In genomic region chr2:153115679-153116081, GRCm38 (mm10) we compare ENCODE assay signal across 24 mouse cellular contexts. TPM values are rescaled to one million over a fixed set of nuclear protein-coding genes. Genes with fewer than 3 reads are reported as not detected.
DNase-seq lines count a peak whose midpoint lies in the region; ATAC-seq and TF ChIP-seq lines count a peak whose summit lies in the region.
"Had no signal": no experiment of that assay in that cellular context is flagged by ENCODE, and none has a peak within 500 bp of the region (broad histone marks: within the 10 kb centered on the region; RNA-seq: fewer than 3 reads in every experiment).

No protein-coding gene starts in this region.

- intact Hi-C loops in left cerebral cortex, postnatal 4 days (cut with DNase I), result no loop called here

- H3K36me3 ChIP-seq in liver, postnatal 0 days (replicated peaks; ENCODE audit: insufficient read depth, low read length), result no peaks in the 10 kb centered on the region
- no peaks in the 10 kb centered on the region for H3K36me3 ChIP-seq in liver, embryonic 12.5 days
- H3K36me3 ChIP-seq in kidney, embryonic 14.5 days (ENCODE audit: control insufficient read depth, insufficient read depth, low read length), result no peaks in the 10 kb centered on the region
- H3K36me3 ChIP-seq: embryonic facial prominence, embryonic 15.5 days; forebrain, embryonic 10.5 days; heart, embryonic 10.5 days; limb, embryonic 12.5 days; liver, embryonic 13.5 days; lung, embryonic 15.5 days; midbrain, embryonic 13.5 days had no signal

- H3K27me3 ChIP-seq in liver, postnatal 0 days (ENCODE audit: insufficient read depth, low read length), result no peaks in the 10 kb centered on the region
- H3K27me3 ChIP-seq in liver, embryonic 12.5 days (replicated peaks), result peaks cover 19% of the 10 kb centered on the region
- H3K27me3 ChIP-seq in kidney, embryonic 14.5 days (ENCODE audit: control insufficient read depth, insufficient read depth, low read length), result 0 out of 2 replicates have a peak, but pooled peaks cover 1% of the 10 kb centered on the region

- H3K4me2 ChIP-seq in liver, postnatal 0 days (ENCODE audit: low read depth, low read length), result no peak overlapping the region
- H3K4me2 ChIP-seq in liver, embryonic 12.5 days, result no peak overlapping the region
- no peak overlapping the region for H3K4me2 ChIP-seq in kidney, embryonic 14.5 days (replicated peaks; ENCODE audit: low read depth, low read length)
- H3K4me2 ChIP-seq: embryonic facial prominence, embryonic 15.5 days; limb, embryonic 12.5 days; liver, embryonic 13.5 days; lung, embryonic 15.5 days; midbrain, embryonic 13.5 days had no signal

- no peak overlapping the region for H3K9ac ChIP-seq in liver, postnatal 0 days (replicated peaks)
- H3K9ac ChIP-seq in liver, embryonic 12.5 days, result no peak overlapping the region
- H3K9ac ChIP-seq in kidney, embryonic 14.5 days (ENCODE audit: low read depth, low read length), result no peak overlapping the region
- H3K9ac ChIP-seq: embryonic facial prominence, embryonic 15.5 days; limb, embryonic 12.5 days; liver, embryonic 13.5 days; lung, embryonic 15.5 days; midbrain, embryonic 13.5 days had no signal

- H3K4me3 ChIP-seq in liver, postnatal 0 days (ENCODE audit: low read depth, low read length), result no peak overlapping the region
- no peak overlapping the region for H3K4me3 ChIP-seq in liver, embryonic 12.5 days
- H3K4me3 ChIP-seq in cortical plate, adult 2 months (ENCODE audit: insufficient read depth, low read length), result no peak overlapping the region
- H3K4me3 ChIP-seq in kidney, embryonic 14.5 days (ENCODE audit: low read length), result no peak overlapping the region
- H3K4me3 ChIP-seq: embryonic facial prominence, embryonic 15.5 days; forebrain, embryonic 10.5 days; heart, embryonic 10.5 days; limb, embryonic 12.5 days; liver, embryonic 13.5 days; lung, embryonic 15.5 days; midbrain, embryonic 13.5 days had no signal

- no peak for TF ChIP-seq POLR2A in cortical plate, adult 2 months (IDR thresholded peaks at IDR 0.05; ENCODE audit: extremely low read depth, insufficient read depth, low read length)

- no peak for TF ChIP-seq EP300 in liver, postnatal 0 days (IDR thresholded peaks at IDR 0.05; ENCODE audit: low read depth)

- peaks cover 20% of the 10 kb centered on the region for H3K4me1 ChIP-seq in liver, postnatal 0 days (ENCODE audit: insufficient read depth)
- no peaks in the 10 kb centered on the region for H3K4me1 ChIP-seq in liver, embryonic 12.5 days
- H3K4me1 ChIP-seq in cortical plate, adult 2 months (ENCODE audit: control insufficient read depth, insufficient read depth, low read length), result no peaks in the 10 kb centered on the region
- H3K4me1 ChIP-seq in kidney, embryonic 14.5 days (ENCODE audit: control insufficient read depth, insufficient read depth, low read length), result no peaks in the 10 kb centered on the region
- H3K4me1 ChIP-seq: embryonic facial prominence, embryonic 15.5 days; forebrain, embryonic 10.5 days; heart, embryonic 10.5 days; limb, embryonic 12.5 days; lung, embryonic 15.5 days; midbrain, embryonic 13.5 days had no signal

- H3K9me3 ChIP-seq in liver, postnatal 0 days (ENCODE audit: low read length), result no peaks in the 10 kb centered on the region
- H3K9me3 ChIP-seq in liver, embryonic 12.5 days (replicated peaks), result no peaks in the 10 kb centered on the region
- no peaks in the 10 kb centered on the region for H3K9me3 ChIP-seq in kidney, embryonic 14.5 days (ENCODE audit: control insufficient read depth, low read length)
- H3K9me3 ChIP-seq: embryonic facial prominence, embryonic 15.5 days; forebrain, embryonic 10.5 days; heart, embryonic 10.5 days; limb, embryonic 12.5 days; liver, embryonic 13.5 days; lung, embryonic 15.5 days; midbrain, embryonic 13.5 days had no signal

- WGBS in liver, postnatal 0 days (ENCODE audit: insufficient replicate concordance), result 35% methylated on average over 4 of the region's 4 CpGs
- WGBS in liver, embryonic 12.5 days (ENCODE audit: insufficient replicate concordance), result 26% methylated on average over 4 of the region's 4 CpGs
- WGBS in kidney, embryonic 14.5 days, result 87% methylated on average over 4 of the region's 4 CpGs

- no peak for ATAC-seq in liver, postnatal 0 days
- ATAC-seq in liver, embryonic 12.5 days, result no peak
- no peak for ATAC-seq in monocyte, adult 5-6 weeks (replicated peaks; ENCODE audit: insufficient number of reproducible peaks, low FRiP score, low TSS enrichment, poor library complexity, severe bottlenecking)
- no peak for ATAC-seq in kidney, embryonic 14.5 days (ENCODE audit: low FRiP score, low TSS enrichment)
- ATAC-seq: midbrain, embryonic 13.5 days had no signal

- 0 out of 2 replicates have a peak overlapping the region, but pooled peaks have one; percentile 34 for H3K27ac ChIP-seq in liver, postnatal 0 days (ENCODE audit: low read depth)
- no peak overlapping the region for H3K27ac ChIP-seq in liver, embryonic 12.5 days
- 0 out of 2 replicates have a peak overlapping the region, but pooled peaks have one; percentile 46 for H3K27ac ChIP-seq in cortical plate, adult 2 months (ENCODE audit: insufficient read depth, low read length)
- no peak overlapping the region for H3K27ac ChIP-seq in kidney, embryonic 14.5 days (ENCODE audit: low read depth, low read length)
- H3K27ac ChIP-seq: embryonic facial prominence, embryonic 15.5 days; forebrain, embryonic 10.5 days; heart, embryonic 10.5 days; limb, embryonic 12.5 days; liver, embryonic 13.5 days; lung, embryonic 15.5 days; midbrain, embryonic 13.5 days had no signal

- no peak for DNase-seq in liver, postnatal 0 days
- DNase-seq in urinary bladder, postnatal 10 days (ENCODE audit: low spot score), result peak; percentile 3
- no peak for DNase-seq in urinary bladder, postnatal 25 days (ENCODE audit: low spot score)
- no peak for DNase-seq in left cerebral cortex, postnatal 4 days
- DNase-seq: adrenal gland, adult 2 months; cerebellum, adult 11 months; cerebellum, postnatal 14 days; gastrocnemius, postnatal 14 days; kidney, adult 9 months; kidney, postnatal 36 days; liver, embryonic 13.5 days; lung, postnatal 4 days; right cerebral cortex, postnatal 25 days had no signal

- no peak for TF ChIP-seq CTCF in liver, postnatal 0 days (IDR thresholded peaks at IDR 0.05; ENCODE audit: low read depth)
- TF ChIP-seq CTCF in cortical plate, adult 2 months (IDR thresholded peaks at IDR 0.05; ENCODE audit: extremely low read depth, insufficient read depth, low read length), result no peak

RNA-seq across cellular contexts. Expression of gene Hck, which starts 7.4 kb away (rescaled TPM):
- polyA plus RNA-seq in liver, postnatal 0 days (2015; fragmentation: Nextera tagmentation; extraction: Ambion mirVana), result 13.3 and 14.0 TPM in 2 replicates
- polyA plus RNA-seq in liver, embryonic 12.5 days (2016; fragmentation: Nextera tagmentation; extraction: Ambion mirVana), result 5.6 and 6.5 TPM in 2 replicates
- 3.4 and 3.7 TPM in 2 replicates for polyA plus RNA-seq in cortical plate, adult 2 months (2012; rRNA removed)
- 404 to 550 TPM (median 548 TPM) in 3 replicates for total RNA-seq in monocyte, adult 5-6 weeks (2017)
- 1 to 10 TPM; 3.6 to 3.8 TPM for total RNA-seq in left cerebral cortex, postnatal 4 days (2021)
- 3.9 and 4.8 TPM in 2 replicates for polyA plus RNA-seq in kidney, embryonic 14.5 days (2014; fragmentation: Nextera tagmentation; extraction: Ambion mirVana)

RNA-seq across cellular contexts. Expression of gene Tm9sf4, which starts 45.4 kb away (rescaled TPM):
- polyA plus RNA-seq in liver, postnatal 0 days (2015; fragmentation: Nextera tagmentation; extraction: Ambion mirVana), result 24.4 and 24.7 TPM in 2 replicates
- 43.4 and 44.8 TPM in 2 replicates for polyA plus RNA-seq in liver, embryonic 12.5 days (2016; fragmentation: Nextera tagmentation; extraction: Ambion mirVana)
- polyA plus RNA-seq in cortical plate, adult 2 months (2012; rRNA removed), result 68.4 and 70.5 TPM in 2 replicates
- 97.2 to 110 TPM (median 108 TPM) in 3 replicates for total RNA-seq in monocyte, adult 5-6 weeks (2017)
- total RNA-seq in left cerebral cortex, postnatal 4 days (2021), result 100 to 1,000 TPM; 118 to 120 TPM
- polyA plus RNA-seq in kidney, embryonic 14.5 days (2014; fragmentation: Nextera tagmentation; extraction: Ambion mirVana), result 71.1 and 99.4 TPM in 2 replicates

RNA-seq across cellular contexts. Expression of gene Ccm2l, which starts 49.9 kb away (rescaled TPM):
- polyA plus RNA-seq in liver, postnatal 0 days (2015; fragmentation: Nextera tagmentation; extraction: Ambion mirVana), result 0.89 and 1.1 TPM in 2 replicates
- 2.1 and 2.6 TPM in 2 replicates for polyA plus RNA-seq in liver, embryonic 12.5 days (2016; fragmentation: Nextera tagmentation; extraction: Ambion mirVana)
- polyA plus RNA-seq in cortical plate, adult 2 months (2012; rRNA removed), result 11.7 and 13.2 TPM in 2 replicates
- not detected in 3 replicates for total RNA-seq in monocyte, adult 5-6 weeks (2017)
- total RNA-seq in left cerebral cortex, postnatal 4 days (2021), result 1 to 10 TPM; 3.0 to 4.7 TPM
- 4.2 and 4.4 TPM in 2 replicates for polyA plus RNA-seq in kidney, embryonic 14.5 days (2014; fragmentation: Nextera tagmentation; extraction: Ambion mirVana)
- polyA plus RNA-seq: C2C12 had no signal

Comparison
In these comparisons a context has a peak if more than half of its experiments do, and no peak if none do; other contexts are left out.
1. H3K27ac ChIP-seq: peak in liver, postnatal 0 days (single experiment) and cortical plate, adult 2 months (single experiment); none in liver, embryonic 12.5 days (single experiment) and kidney, embryonic 14.5 days (single experiment).